Mouse (Mus musculus) adipocyte (in vitro differentiated cells): ENCODE data around the gene Npas1.

ENCODE experiments used
- DNase-seq: peaks from one replicate; pipeline ENCODE4 v3.0.0-alpha.2; 2016; ENCODE audit warnings: low spot score

Gene Npas1

GRCm38 (mm10) chr7:16471549-16471948, 6.0 kb downstream of the Npas1 start:
- DNase-seq, result peak; percentile 8

- no peak for DNase-seq
These were observed 9.4 kb downstream of the Npas1 start for GRCm38 (mm10) chr7:16468115-16468514.

- no peak for DNase-seq
These were observed 11.0 kb downstream of the Npas1 start for GRCm38 (mm10) chr7:16466565-16466964.

- no peak for DNase-seq
These were observed 12.0 kb downstream of the Npas1 start for GRCm38 (mm10) chr7:16465568-16465967.

GRCm38 (mm10) chr7:16465160-16465559, 12.4 kb downstream of the Npas1 start:
- peak; percentile 65 for DNase-seq

- DNase-seq, result peak; percentile 58
These were observed 14.3 kb downstream of the Npas1 start for GRCm38 (mm10) chr7:16463214-16463613.

- no peak for DNase-seq
These were observed 15.8 kb downstream of the Npas1 start for GRCm38 (mm10) chr7:16461705-16462104.

GRCm38 (mm10) chr7:16461151-16461550, 16.4 kb downstream of the Npas1 start:
- no peak for DNase-seq

GRCm38 (mm10) chr7:16460566-16460965, 17.0 kb downstream of the Npas1 start:
- DNase-seq, result no peak

- DNase-seq, result no peak
These were observed 21.2 kb downstream of the Npas1 start for GRCm38 (mm10) chr7:16456289-16456688.

- DNase-seq, result no peak
These were observed 22.5 kb downstream of the Npas1 start for GRCm38 (mm10) chr7:16455016-16455415.

- peak; percentile 43 for DNase-seq
These were observed 24.3 kb downstream of the Npas1 start for GRCm38 (mm10) chr7:16453118-16453711.

- DNase-seq, result peak; percentile 92
These were observed 24.9 kb downstream of the Npas1 start, which contains the start of gene Tmem160 for GRCm38 (mm10) chr7:16452587-16453073. Tmem160 (plus strand) TSS chr7:16452779.

GRCm38 (mm10) chr7:16451656-16452055, 25.9 kb downstream of the Npas1 start:
- DNase-seq, result no peak

- DNase-seq, result peak; percentile 6
These were observed 36.3 kb downstream of the Npas1 start for GRCm38 (mm10) chr7:16441241-16441640.

GRCm38 (mm10) chr7:16435088-16435487, 42.4 kb downstream of the Npas1 start:
- DNase-seq, result no peak

- DNase-seq, result no peak
These were observed 44.1 kb downstream of the Npas1 start for GRCm38 (mm10) chr7:16433352-16433971.

- DNase-seq, result peak; percentile 78
These were observed 51.3 kb downstream of the Npas1 start for GRCm38 (mm10) chr7:16426129-16426729.

GRCm38 (mm10) chr7:16425721-16426120, 51.8 kb downstream of the Npas1 start:
- DNase-seq, result no peak

- DNase-seq, result no peak
These were observed 53.8 kb downstream of the Npas1 start for GRCm38 (mm10) chr7:16423731-16424130.

GRCm38 (mm10) chr7:16422222-16422856, 55.2 kb downstream of the Npas1 start:
- DNase-seq, result no peak

GRCm38 (mm10) chr7:16420493-16421118, 56.9 kb downstream of the Npas1 start:
- DNase-seq, result no peak
